Mouse (Mus musculus) c-Kit-positive CD71-positive TER-119-positive erythroid progenitor cells, embryonic 14.5 days (primary cell): ENCODE results near the gene Ptms.

ENCODE experiments used
- DNase-seq: peaks from one replicate; pipeline ENCODE4 v3.0.0-alpha.2; 2013; ENCODE audit warnings: low spot score

Gene Ptms

GRCm38 (mm10) chr6:124930231-124930630 is 10.3 kb upstream of the Ptms start:
- no peak for DNase-seq

- DNase-seq: no peak
Observed at GRCm38 (mm10) chr6:124925941-124926340, 6.0 kb upstream of the Ptms start.

DNA sequence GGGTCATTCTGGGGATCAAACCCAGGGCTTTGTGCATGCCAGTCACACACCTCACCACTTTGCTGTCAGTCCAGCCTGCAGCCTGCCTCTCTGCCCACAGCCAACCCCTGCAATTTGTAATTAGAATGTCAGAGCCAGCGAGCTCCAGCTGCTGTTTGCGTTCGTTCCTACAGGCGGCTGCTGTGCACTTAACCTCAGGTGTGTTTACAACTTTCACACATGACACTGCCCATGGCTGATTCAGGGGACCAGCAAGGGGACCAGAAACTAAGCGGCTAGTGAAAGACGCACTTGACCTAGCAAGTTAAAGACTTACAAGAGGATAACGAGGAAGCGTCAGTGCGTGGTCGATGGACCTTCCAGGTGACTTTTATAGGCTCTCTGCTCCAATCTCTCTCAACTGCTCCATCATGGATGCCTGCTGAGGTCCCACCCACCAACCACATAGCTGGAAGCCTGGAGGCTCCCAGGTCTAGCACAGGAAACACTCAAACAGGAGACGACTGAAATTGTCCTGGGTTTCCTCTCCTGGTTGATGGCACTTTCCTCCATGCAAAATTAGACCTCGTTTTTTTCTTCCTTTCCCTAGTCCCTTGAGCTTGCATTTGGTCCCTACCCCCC is 5.4 kb upstream of the Ptms start:
- no peak for DNase-seq

- no peak for DNase-seq
Observed at GRCm38 (mm10) chr6:124921539-124921938, 1.6 kb upstream of the Ptms start.

DNA sequence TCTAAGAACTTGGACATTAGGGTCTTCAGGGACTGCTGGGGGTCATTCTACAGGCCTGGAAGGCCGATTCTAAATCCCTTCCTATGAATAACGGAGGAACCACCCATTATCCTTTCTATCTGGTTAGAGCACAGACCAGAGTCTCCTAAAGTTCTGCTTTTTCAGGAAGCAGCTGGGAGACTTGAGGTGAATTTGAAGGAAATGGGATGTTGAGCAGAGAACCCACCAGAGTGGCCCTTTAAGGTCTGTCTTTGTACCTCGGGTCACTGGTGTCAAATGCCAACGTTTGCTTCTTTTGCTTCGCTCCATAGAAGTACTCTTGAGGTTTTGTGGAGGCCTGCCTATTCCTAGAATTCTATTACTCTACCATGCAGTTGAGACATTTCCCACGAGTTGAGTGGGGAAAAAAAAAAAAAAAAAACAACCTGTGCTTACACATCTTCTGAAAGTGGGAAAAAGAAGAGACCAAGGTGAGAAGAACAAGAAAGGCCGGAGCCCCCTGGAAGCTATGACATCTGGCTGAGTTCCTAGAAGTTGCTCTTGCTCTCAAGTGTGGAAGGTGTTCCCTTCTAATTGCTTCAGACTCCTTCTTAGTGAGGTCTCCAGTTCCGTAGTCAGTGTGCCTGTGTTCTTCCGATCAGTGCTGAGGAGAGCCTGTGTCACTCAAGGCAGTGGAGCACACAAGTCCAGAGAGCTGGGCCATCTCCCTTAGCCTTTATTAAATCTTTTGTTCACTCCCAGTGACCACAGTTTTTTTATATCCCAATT is 599 bp upstream of the Ptms start:
- DNase-seq: no peak

DNA sequence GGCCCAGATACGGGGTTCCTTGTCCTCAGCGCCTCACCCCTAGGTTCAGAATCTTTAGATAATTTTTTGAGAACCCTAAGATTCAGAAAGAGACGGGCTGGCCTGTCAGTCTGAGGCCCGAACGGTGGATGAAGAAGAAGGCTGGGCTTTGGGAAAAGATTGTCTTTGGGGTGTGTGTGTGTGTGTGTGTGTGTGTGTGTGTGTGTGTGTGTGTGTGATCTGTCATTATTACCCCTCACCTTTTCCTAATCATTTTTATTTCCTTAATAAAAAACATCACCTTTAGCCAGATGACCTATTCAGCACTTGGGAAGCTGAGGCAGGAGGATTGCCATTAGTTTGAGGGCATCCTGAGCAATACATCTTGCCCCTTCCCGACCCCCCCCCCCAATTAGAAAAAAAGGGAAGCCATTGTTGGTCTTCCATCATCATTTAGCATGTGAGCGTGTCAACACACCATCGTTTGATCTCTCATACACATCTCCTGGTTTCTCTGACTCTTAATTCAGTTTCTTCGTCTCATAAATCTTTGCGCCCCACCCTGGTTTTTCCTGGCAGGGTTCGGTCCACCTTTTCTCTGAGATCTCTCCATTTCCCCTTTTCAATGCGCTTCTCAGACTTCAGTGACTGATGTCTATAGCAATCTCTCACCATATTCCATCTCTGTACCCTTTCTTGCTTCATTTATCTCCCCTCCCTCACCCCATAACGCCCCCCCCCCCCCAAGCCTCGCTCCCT is 844 bp downstream of the Ptms start:
- no peak for DNase-seq

DNA sequence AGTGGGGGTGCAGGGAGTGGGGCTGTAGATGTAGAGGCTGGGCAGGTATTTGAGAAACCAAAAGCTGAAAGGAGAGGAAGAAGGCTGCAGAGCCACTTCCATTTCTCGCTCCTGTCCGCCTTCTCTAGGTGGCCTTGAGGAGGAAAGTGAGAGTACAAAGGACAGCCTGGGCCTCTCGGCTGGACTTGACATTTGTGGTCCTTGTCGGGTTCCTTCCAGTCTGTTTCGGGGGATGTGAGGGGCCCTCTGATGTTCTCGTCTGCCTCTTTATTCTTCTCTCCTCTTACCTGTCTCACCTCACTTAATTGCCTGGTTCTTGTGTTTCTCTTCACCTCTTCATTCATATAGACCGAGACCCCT is 1.6 kb downstream of the Ptms start:
- DNase-seq: no peak

DNA sequence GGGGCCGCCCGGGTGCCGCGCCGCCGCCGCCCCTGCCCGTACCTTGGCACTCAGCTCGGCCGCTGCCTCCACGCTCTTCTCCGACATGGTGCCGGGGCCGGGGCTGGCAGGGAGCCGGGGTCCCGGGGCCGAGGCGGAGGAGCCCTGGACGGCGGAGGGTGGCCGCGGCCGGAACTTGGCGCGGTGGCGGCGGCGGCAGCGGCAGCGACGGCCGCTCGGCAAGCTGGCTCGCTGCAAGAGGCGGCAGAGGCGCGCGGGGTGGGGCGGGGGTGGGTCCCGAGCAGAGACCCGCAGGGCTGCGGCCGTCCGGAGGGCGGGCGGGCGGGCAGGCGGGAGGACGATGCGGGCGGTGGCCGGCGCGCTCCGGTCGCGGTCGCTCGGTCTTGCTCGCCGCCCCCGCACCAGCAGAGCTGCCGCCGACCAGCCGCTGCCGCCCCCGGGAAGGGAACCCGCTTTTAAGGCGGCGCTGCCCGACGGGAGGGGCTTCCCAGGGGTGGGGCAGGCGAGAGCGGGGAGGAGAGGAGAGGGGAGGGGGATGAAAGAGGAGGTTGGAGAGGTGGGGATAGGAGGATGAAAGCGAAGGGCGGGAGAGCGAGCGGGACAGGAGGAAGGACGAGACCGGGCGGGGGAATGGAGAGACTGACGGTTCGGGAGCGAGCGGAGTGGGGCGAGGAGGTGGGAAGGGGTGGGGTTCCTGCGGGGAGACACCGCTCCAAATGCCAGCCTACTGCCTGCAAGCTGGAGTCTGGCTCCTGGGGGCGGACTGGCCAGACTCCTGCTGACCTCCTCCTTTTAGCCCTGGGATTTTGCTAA is 2.2 kb downstream of the Ptms start:
- no peak for DNase-seq

DNA sequence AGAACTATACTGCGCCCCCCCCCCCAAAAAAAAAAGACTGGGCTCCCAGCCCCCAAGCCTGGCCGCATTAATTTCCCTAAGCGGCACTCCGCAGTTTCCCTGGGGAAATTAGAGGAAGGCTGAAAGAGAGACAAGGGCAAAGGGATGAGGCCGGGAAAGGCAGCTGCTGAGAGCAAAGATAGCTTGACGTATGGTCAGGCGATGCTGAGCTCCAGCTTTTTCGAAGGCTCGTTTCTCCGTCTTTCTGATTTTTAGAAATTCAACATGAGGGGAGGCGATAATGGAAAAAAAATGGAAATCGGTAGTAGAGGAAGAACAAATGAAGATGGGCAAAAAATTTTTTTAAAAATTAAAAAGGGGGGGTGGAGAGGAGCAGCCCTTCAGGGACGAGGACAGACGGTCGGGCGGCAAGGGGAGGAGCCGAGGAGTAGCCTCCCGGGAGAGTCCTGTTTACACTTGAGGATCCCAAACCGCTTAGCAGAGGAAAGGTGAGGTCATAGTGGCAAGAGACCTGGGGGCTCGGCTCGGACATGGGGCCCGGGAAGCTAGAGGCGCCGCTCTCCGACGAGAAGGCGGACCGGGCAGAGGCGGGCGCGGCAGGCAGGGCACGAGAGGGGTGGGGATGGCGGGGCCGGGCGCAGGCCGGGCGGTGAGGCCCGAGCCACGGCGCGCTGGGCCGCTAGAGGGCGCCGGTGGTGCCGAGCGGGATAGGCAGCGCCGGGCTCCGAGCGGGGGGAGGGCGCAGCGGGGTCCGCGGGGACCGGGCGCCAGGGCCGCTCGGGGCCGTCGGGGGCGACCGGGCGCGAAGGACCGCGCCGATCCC is 3.0 kb downstream of the Ptms start:
- DNase-seq: peak; percentile 63

- DNase-seq: no peak
Observed at GRCm38 (mm10) chr6:124915942-124916694, 3.8 kb downstream of the Ptms start.

- no peak for DNase-seq
Observed at GRCm38 (mm10) chr6:124915160-124915941, 4.6 kb downstream of the Ptms start.

DNA sequence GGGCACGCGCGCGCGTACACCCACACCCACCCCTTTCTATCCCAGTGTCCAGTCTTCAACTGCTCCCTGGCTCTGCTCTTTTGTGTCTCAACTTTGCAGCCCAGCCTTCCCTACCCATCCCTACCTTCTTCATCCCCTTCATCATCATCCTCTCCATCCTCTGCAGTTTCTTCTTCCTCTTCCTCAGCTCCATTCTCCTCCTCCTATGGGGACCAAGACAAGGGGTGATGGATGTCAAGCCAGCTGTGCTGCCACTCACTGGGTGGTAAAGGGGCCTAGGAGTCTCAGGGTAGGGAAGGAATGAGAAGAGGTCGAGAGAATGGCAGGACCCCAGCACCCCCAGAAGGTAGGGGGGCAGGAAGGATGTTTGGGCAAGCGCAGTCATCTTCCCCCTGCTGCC is 5.4 kb downstream of the Ptms start:
- no peak for DNase-seq

GRCm38 (mm10) chr6:124913721-124914285 is 6.1 kb downstream of the Ptms start:
- DNase-seq: no peak

DNA sequence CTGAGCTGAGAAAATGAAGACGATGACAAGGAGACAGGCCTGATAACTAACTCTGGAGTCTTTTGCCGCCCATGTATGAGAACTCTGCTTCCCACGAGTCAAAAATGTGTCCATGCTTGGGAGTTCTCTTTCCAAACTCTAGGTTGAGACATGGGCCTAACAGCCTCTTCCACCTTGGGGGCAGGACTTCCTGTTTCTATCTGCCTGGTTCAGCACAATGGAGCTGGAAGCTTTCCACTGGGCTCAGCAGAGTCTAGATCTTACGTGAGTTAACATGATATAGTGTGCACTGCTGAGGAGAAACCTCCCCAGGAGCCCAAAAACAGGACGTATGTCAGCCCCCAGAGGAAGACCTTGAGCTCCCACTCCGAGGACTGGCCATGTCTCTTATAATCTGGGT is 6.7 kb downstream of the Ptms start:
- DNase-seq: no peak

DNA sequence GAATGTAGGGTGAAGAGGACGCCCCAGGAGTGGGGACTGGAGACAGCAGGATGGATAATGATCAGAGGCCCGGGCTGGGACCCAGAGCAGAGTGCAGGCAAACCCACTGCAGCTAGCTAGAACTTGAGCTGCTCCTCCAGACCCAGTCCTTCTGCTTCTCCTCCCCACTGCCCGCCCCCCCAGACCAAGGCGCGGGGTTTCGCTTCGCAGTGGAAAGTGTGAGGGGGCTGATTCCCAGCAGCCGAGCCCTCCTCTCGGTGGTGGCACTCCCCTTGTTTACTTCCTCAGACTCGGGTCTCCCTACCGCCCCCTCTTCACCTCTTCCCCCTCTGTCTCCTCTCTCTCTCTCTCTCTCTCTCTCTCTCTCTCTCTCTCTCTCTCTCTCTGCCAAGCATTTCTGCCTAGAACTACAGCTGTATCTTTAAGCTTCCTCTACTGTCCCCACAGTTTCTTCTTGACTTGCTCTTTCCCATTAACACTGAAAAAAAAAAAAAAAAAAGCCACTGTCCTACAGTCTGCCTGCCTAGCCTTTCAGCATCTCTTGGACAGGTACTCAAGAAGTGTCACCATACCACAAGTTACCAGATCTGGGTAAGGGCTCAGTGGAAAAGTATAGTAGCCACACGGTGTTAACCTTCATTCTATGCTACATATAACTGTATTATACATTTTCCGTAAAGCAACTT is 8.2 kb downstream of the Ptms start, which contains the start of gene Lag3:
TSS of gene Lag3 (minus strand) at position 173 of the 686 bp plus-strand sequence.
- no peak for DNase-seq

GRCm38 (mm10) chr6:124910032-124910431 is 9.9 kb downstream of the Ptms start:
- DNase-seq: no peak

DNA sequence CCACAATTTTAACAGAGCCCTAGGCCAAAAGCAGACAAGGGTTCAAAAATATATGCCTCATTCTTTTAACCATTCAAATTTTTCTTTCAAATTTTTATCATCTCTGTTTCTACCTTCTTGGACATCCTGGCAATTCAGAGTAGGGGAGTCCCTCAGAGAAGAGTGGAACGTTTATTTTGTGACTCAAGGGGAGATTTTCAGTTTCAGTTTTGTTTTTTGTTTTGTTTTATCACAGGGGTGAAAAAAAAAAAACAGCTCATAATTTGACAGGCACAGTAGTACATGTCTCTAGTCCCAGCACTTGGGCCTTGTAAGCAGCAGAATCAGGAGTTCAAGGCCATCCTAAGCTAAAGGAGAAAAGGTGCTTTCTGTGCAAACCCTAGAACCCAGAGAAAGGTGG is 12.1 kb downstream of the Ptms start:
- DNase-seq: no peak

GRCm38 (mm10) chr6:124904991-124905860 is 14.7 kb downstream of the Ptms start:
- DNase-seq: no peak
